Mouse (Mus musculus) heart, embryonic 14.5 days (tissue): ENCODE results near the gene Rere. TPM values are rescaled to one million over a fixed set of nuclear protein-coding genes. Genes with fewer than 3 reads are reported as not detected.

Experiments
- ATAC-seq: fragments of 200-750 bp; cut with Nextera tagmentation; 2 replicates; pipeline ENCODE4 v1.8.0; 2017; ENCODE audit warnings: low read depth, moderate TSS enrichment; ENCODE audit not compliant: insufficient number of reproducible peaks, insufficient read depth, low FRiP score
- H3K27ac ChIP-seq, 2 experiments: fragments of 200-500 bp in 1 of 2; fragments of 300-500 bp in 1 of 2; sonication (generic) in 1 of 2; replicated peaks in 1 of 2; 2 replicates each; pipeline ENCODE4 v1.5.1; 2012 to 2014; ENCODE audit warnings: low read depth in 2 of 2, low read length in 2 of 2, control low read depth in 1 of 2, mild to moderate bottlenecking in 1 of 2, mixed read lengths in 1 of 2; ENCODE audit not compliant: control insufficient read depth in 1 of 2, insufficient read depth in 1 of 2
- H3K27me3 ChIP-seq: fragments of 300-500 bp; sonication (generic); 2 replicates; pipeline ENCODE4 v1.6.1; 2014; ENCODE audit warnings: mild to moderate bottlenecking, low read length, control low read depth; ENCODE audit not compliant: control insufficient read depth, insufficient read depth
- H3K36me3 ChIP-seq: fragments of 300-500 bp; sonication (generic); 2 replicates; pipeline ENCODE4 v1.6.1; 2014; ENCODE audit warnings: mild to moderate bottlenecking, control low read depth, low read length, mixed read lengths; ENCODE audit not compliant: control insufficient read depth, insufficient read depth
- H3K4me1 ChIP-seq, 2 experiments: fragments of 200-500 bp in 1 of 2; fragments of 300-500 bp in 1 of 2; sonication (generic) in 1 of 2; 2 replicates each; pipeline ENCODE4 v1.6.1; 2012 to 2014; ENCODE audit warnings: low read length in 2 of 2, control low read depth in 1 of 2, mixed read lengths in 1 of 2; ENCODE audit not compliant: control insufficient read depth in 2 of 2, insufficient read depth in 2 of 2
- H3K4me2 ChIP-seq: fragments of 300-500 bp; sonication (generic); 2 replicates; pipeline ENCODE4 v1.6.1; 2014; ENCODE audit warnings: mild to moderate bottlenecking, low read length
- H3K4me3 ChIP-seq, 2 experiments: fragments of 200-500 bp in 1 of 2; fragments of 300-500 bp in 1 of 2; sonication (generic) in 1 of 2; 2 replicates each; pipeline ENCODE4 v1.5.1; 2012 to 2014; ENCODE audit warnings: low read length in 2 of 2, mild to moderate bottlenecking in 2 of 2, control low read depth in 1 of 2, low read depth in 1 of 2, moderate library complexity in 1 of 2; ENCODE audit not compliant: control insufficient read depth in 1 of 2, insufficient read depth in 1 of 2
- H3K9ac ChIP-seq: fragments of 300-500 bp; sonication (generic); 2 replicates; pipeline ENCODE4 v1.6.1; 2014; ENCODE audit warnings: mild to moderate bottlenecking, low read length
- H3K9me3 ChIP-seq: fragments of 300-500 bp; sonication (generic); 2 replicates; pipeline ENCODE4 v1.6.1; 2016; ENCODE audit warnings: low read length, control low read depth; ENCODE audit not compliant: control insufficient read depth
- WGBS: fragments of 180-500 bp; shearing (Covaris S2); extraction: QIAGEN DNeasy Blood & Tissue Kit; methylation state at CpG from one replicate; pipeline ENCODE4 v1.1.7; 2014; 5-methylcytosine and 5-hydroxymethylcytosine counted together
- polyA plus RNA-seq: library from polyadenylated mRNA; unstranded; fragments of >200 nt; fragmentation: Nextera tagmentation; extraction: Ambion mirVana; gene quantifications from 2 replicates; pipeline ENCODE4 v1.2.1, GENCODE M21; 2014

Rere gene
- polyA plus RNA-seq, 1 experiment from 2014 or later: 28.5 TPM

- Histone ChIP-seq H3K4me2 (peak overlapping the region; percentile 71), H3K27me3 (no peaks in the 10 kb centered on the region), H3K9ac (peak overlapping the region; percentile 99), H3K4me3 (peak overlapping the region; percentile 64 to 96), H3K9me3 (no peaks in the 10 kb centered on the region), H3K27ac (peak overlapping the region; percentile 80 to 99), H3K4me1 (peaks cover 10 to 48% of the 10 kb centered on the region in 2 experiments), H3K36me3 (peaks cover 42% of the 10 kb centered on the region)
- WGBS: 1% methylated on average over 21 of the region's 21 CpGs
- ATAC-seq: no peak
These were observed 43.6 kb upstream of the Rere start for GRCm38 (mm10) chr4:150237636-150238361.

GRCm38 (mm10) chr4:150238433-150239086 is 42.9 kb upstream of the Rere start:
- Histone ChIP-seq H3K4me1 (peaks cover 10 to 48% of the 10 kb centered on the region in 2 experiments), H3K4me2 (peak overlapping the region; percentile 71), H3K27ac (peak overlapping the region; percentile 80 to 99), H3K9ac (peak overlapping the region; percentile 99), H3K27me3 (no peaks in the 10 kb centered on the region), H3K9me3 (no peaks in the 10 kb centered on the region), H3K4me3 (peak overlapping the region; percentile 64 to 96), H3K36me3 (peaks cover 49% of the 10 kb centered on the region)
- 5% methylated on average over 3 of the region's 3 CpGs for WGBS
- ATAC-seq: no peak

GRCm38 (mm10) chr4:150239087-150239480 is 42.4 kb upstream of the Rere start:
- no peak for ATAC-seq
- Histone ChIP-seq H3K27me3 (no peaks in the 10 kb centered on the region), H3K4me3 (peak overlapping the region; percentile 64 to 96), H3K9me3 (no peaks in the 10 kb centered on the region), H3K9ac (peak overlapping the region; percentile 99), H3K4me2 (peak overlapping the region; percentile 71), H3K4me1 (peaks cover 10 to 48% of the 10 kb centered on the region in 2 experiments), H3K27ac (peak overlapping the region; percentile 80 to 99), H3K36me3 (peaks cover 55% of the 10 kb centered on the region)
- WGBS: 19% methylated on average over 5 of the region's 5 CpGs

- H3K4me3 ChIP-seq: peak overlapping the region; percentile 64 to 96
- H3K27me3 ChIP-seq: no peaks in the 10 kb centered on the region
- peaks cover 10 to 48% of the 10 kb centered on the region in 2 experiments for H3K4me1 ChIP-seq
- no peaks in the 10 kb centered on the region for H3K9me3 ChIP-seq
- peak overlapping the region; percentile 80 to 99 for H3K27ac ChIP-seq
- H3K9ac ChIP-seq: peak overlapping the region; percentile 99
- peaks cover 59% of the 10 kb centered on the region for H3K36me3 ChIP-seq
- no peak for ATAC-seq
- WGBS: 29% methylated on average over 6 of the region's 6 CpGs
- peak overlapping the region; percentile 71 for H3K4me2 ChIP-seq
These were observed 41.9 kb upstream of the Rere start for GRCm38 (mm10) chr4:150239503-150239902.

GRCm38 (mm10) chr4:150239951-150240368 is 41.5 kb upstream of the Rere start:
- Histone ChIP-seq H3K4me3 (peak overlapping the region; percentile 64 to 96), H3K9me3 (no peaks in the 10 kb centered on the region), H3K27me3 (no peaks in the 10 kb centered on the region), H3K9ac (peak overlapping the region; percentile 99), H3K4me2 (peak overlapping the region; percentile 71), H3K36me3 (peaks cover 63% of the 10 kb centered on the region), H3K27ac (peak overlapping the region; percentile 80 to 99), H3K4me1 (peaks cover 7 to 44% of the 10 kb centered on the region in 2 experiments)
- 5% methylated on average over 6 of the region's 6 CpGs for WGBS
- no peak for ATAC-seq

GRCm38 (mm10) chr4:150240381-150240886 is 41.0 kb upstream of the Rere start:
- Histone ChIP-seq H3K4me1 (peaks cover 6 to 39% of the 10 kb centered on the region in 2 experiments), H3K27me3 (no peaks in the 10 kb centered on the region), H3K27ac (0 out of 4 replicates have a peak overlapping the region, but pooled peaks of 1 of the 2 experiments have one; percentile 17), H3K4me2 (peak overlapping the region; percentile 71), H3K9ac (peak overlapping the region; percentile 99), H3K9me3 (no peaks in the 10 kb centered on the region), H3K36me3 (peaks cover 68% of the 10 kb centered on the region), H3K4me3 (no peak overlapping the region; a peak in 1 of 4 replicates)
- WGBS: 60% methylated on average over 1 of the region's 1 CpGs
- ATAC-seq: no peak

- Histone ChIP-seq H3K9ac (peak overlapping the region; percentile 57), H3K27me3 (no peaks in the 10 kb centered on the region), H3K9me3 (no peaks in the 10 kb centered on the region), H3K27ac (no peak overlapping the region), H3K36me3 (peaks cover 81% of the 10 kb centered on the region), H3K4me1 (peaks cover 6 to 43% of the 10 kb centered on the region in 2 experiments), H3K4me2 (0 out of 2 replicates have a peak overlapping the region, but pooled peaks have one; percentile 71), H3K4me3 (no peak overlapping the region)
- ATAC-seq: no peak
- 61% methylated on average over 4 of the region's 4 CpGs for whole genome bisulfite sequencing
These were observed 39.7 kb upstream of the Rere start for GRCm38 (mm10) chr4:150241708-150242107.
